8 mouse cellular contexts compared by ENCODE assay signal in the genomic region with DNA sequence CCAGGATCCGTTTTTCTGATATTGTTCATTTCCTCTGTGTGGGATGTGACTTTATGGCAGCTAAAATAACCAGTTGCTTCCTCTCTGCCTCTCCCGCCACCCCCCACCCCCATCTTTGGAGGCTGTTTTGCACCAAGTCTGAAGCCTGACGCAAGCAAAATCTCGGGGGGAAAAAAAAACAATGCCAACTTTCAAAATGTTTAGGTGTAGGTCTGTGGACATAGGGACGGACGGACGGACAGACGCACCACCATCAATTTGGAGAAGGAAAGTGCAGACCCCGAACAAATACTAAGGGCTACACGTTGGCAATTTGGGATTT. TPM values are rescaled to one million over a fixed set of nuclear protein-coding genes. Genes with fewer than 3 reads are reported as not detected.
DNase-seq lines count a peak whose midpoint lies in the region; ATAC-seq lines count a peak whose summit lies in the region.
"Had no signal": no experiment of that assay in that cellular context is flagged by ENCODE, and none has a peak within 500 bp of the region (broad histone marks: within the 10 kb centered on the region; RNA-seq: fewer than 3 reads in every experiment).

No protein-coding gene starts in this region.

- H3K36me3 ChIP-seq in kidney, embryonic 16.5 days (ENCODE audit: insufficient read depth, low read length), result no peaks in the 10 kb centered on the region
- H3K36me3 ChIP-seq: hindbrain, embryonic 13.5 days had no signal

- ATAC-seq in kidney, embryonic 16.5 days (ENCODE audit: low FRiP score, low TSS enrichment), result no peak; the same call in 1 of the 2 replicates
- peak; percentile 28 for ATAC-seq in activated CD4-positive, CD25-positive, alpha-beta regulatory T cell, adult 4 months

- peak overlapping the region; percentile 58 for H3K27ac ChIP-seq in kidney, embryonic 16.5 days (ENCODE audit: low read length)

- peak overlapping the region; percentile 59 for H3K4me3 ChIP-seq in kidney, embryonic 16.5 days (ENCODE audit: low read length)

- DNase-seq in kidney, adult 11 months, result no peak
- peak; percentile 15 to 36 for DNase-seq in heart, postnatal 36 days
- DNase-seq in mesoderm, embryonic 11.5 days (ENCODE audit: low read depth, low spot score), result peak; percentile 26
- DNase-seq in right cerebral cortex, postnatal 14 days, result no peak
- DNase-seq in testis, postnatal 10 days (ENCODE audit: low spot score), result no peak

- intact Hi-C loops in heart, postnatal 36 days (cut with DNase I), result loop anchor here (2.0 to 5.0 kb wide), 4 partner anchors 47 to 126 kb away; no protein-coding TSS in a partner anchor

- peaks cover 2% of the 10 kb centered on the region; the same call in 1 of the 2 replicates for H3K9me3 ChIP-seq in kidney, embryonic 16.5 days (ENCODE audit: low read length)
- H3K9me3 ChIP-seq: hindbrain, embryonic 13.5 days had no signal

- H3K27me3 ChIP-seq in kidney, embryonic 16.5 days (ENCODE audit: insufficient read depth, low read length), result peaks cover 88% of the 10 kb centered on the region

- peak overlapping the region; percentile 66 for H3K4me2 ChIP-seq in kidney, embryonic 16.5 days (replicated peaks; ENCODE audit: low read depth, low read length)

- no peak overlapping the region for H3K9ac ChIP-seq in kidney, embryonic 16.5 days (replicated peaks; ENCODE audit: low read length)

- 3% methylated on average over 10 of the region's 10 CpGs for WGBS in kidney, embryonic 16.5 days

- peaks cover 15% of the 10 kb centered on the region for H3K4me1 ChIP-seq in kidney, embryonic 16.5 days (ENCODE audit: insufficient read depth, low read length)

RNA-seq across cellular contexts. Expression of a gene that starts 1.2 kb away (rescaled TPM):
- polyA plus RNA-seq in kidney, embryonic 16.5 days (2015; fragmentation: Nextera tagmentation; extraction: Ambion mirVana), result 16.2 and 17.9 TPM in 2 replicates
- 1 to 10 TPM in 1 of 2 experiments, not detected in 1; 1.1 TPM for polyA plus RNA-seq in activated CD4-positive, CD25-positive, alpha-beta regulatory T cell, adult 4 months (2017; shearing (Covaris generic))
- total RNA-seq in heart, postnatal 36 days (2021), result 1 to 10 TPM; 3.3 to 4.4 TPM

RNA-seq across cellular contexts. Expression of a gene that starts 59.6 kb away (rescaled TPM):
- 57.1 and 61.4 TPM in 2 replicates for polyA plus RNA-seq in kidney, embryonic 16.5 days (2015; fragmentation: Nextera tagmentation; extraction: Ambion mirVana)
- polyA plus RNA-seq in activated CD4-positive, CD25-positive, alpha-beta regulatory T cell, adult 4 months (2017; shearing (Covaris generic)), result 10 to 100 TPM; 16.6 to 21.3 TPM
- 1 to 10 TPM in 1 of 2 experiments, under 1 TPM in 1; 0.89 to 1.0 TPM for total RNA-seq in heart, postnatal 36 days (2021)

Comparison
In these comparisons a context has a peak if more than half of its experiments do, and no peak if none do; other contexts are left out.
1. DNase-seq: peak in heart, postnatal 36 days (2 of 2) and mesoderm, embryonic 11.5 days (single experiment); none in kidney, adult 11 months (single experiment), right cerebral cortex, postnatal 14 days (single experiment) and testis, postnatal 10 days (single experiment).